Mouse (Mus musculus) neural tube, postnatal 0 days (tissue): Measurements from ENCODE around the gene Sftpa1. TPM values are rescaled to one million over a fixed set of nuclear protein-coding genes. Genes with fewer than 3 reads are reported as not detected.

Experiments
- polyA plus RNA-seq: library from polyadenylated mRNA; unstranded; fragments of >200 nt; fragmentation: Nextera tagmentation; extraction: Ambion mirVana; gene quantifications from 2 replicates; pipeline ENCODE4 v1.2.1, GENCODE M21; 2015

Sftpa1 gene
- not detected in 2 replicates for polyA plus RNA-seq

GRCm38 (mm10) chr14:41131540-41131939 is at the start of gene Sftpa1:
Gene Sftpa1 (plus strand): TSS chr14:41131782.

GRCm38 (mm10) chr14:41104853-41105444 is 26.6 kb upstream of the Sftpa1 start, which contains the start of gene Mat1a:
Gene Mat1a (plus strand): TSS chr14:41105035.

GRCm38 (mm10) chr14:41151220-41151898 is 19.8 kb downstream of the Sftpa1 start, which contains the start of gene Mbl1:
Gene Mbl1 (plus strand): TSS chr14:41151458.

GRCm38 (mm10) chr14:41185059-41185821 is 53.7 kb downstream of the Sftpa1 start, which contains the start of gene Sftpd:
Gene Sftpd (minus strand): TSS chr14:41185149.

Other genes starting within 250 kb of the Sftpa1 start
- 0.32 and 0.34 TPM in 2 replicates for gene Sh2d4b, start 238.5 kb upstream of the Sftpa1 start, polyA plus RNA-seq
- 32.3 and 35.1 TPM in 2 replicates for gene Tspan14, start 165.0 kb upstream of the Sftpa1 start, polyA plus RNA-seq
- gene Fam213a, start 118.0 kb upstream of the Sftpa1 start, polyA plus RNA-seq = 104 and 107 TPM in 2 replicates
- 0.58 and 1.1 TPM in 2 replicates for gene Dydc2, start 62.6 kb upstream of the Sftpa1 start, polyA plus RNA-seq
- 0.49 TPM in 1 of 2 replicates, not detected in the other for gene Dydc1, start 58.9 kb upstream of the Sftpa1 start, polyA plus RNA-seq
- gene Mat1a, start 26.7 kb upstream of the Sftpa1 start, polyA plus RNA-seq = 0.10 and 0.27 TPM in 2 replicates
- gene Mbl1, start 19.7 kb downstream of the Sftpa1 start, polyA plus RNA-seq = not detected in 2 replicates
- gene Sftpd, start 53.4 kb downstream of the Sftpa1 start, polyA plus RNA-seq = not detected in 2 replicates
- gene Gm2832, start 147.0 kb downstream of the Sftpa1 start, polyA plus RNA-seq = 0.64 and 0.65 TPM in 2 replicates
- gene Gm5798, start 216.8 kb downstream of the Sftpa1 start, polyA plus RNA-seq = not detected in 2 replicates